Mouse (Mus musculus) CH12.LX (cell line): ENCODE results near the gene Nubpl. TPM values are rescaled to one million over a fixed set of nuclear protein-coding genes. Genes with fewer than 3 reads are reported as not detected.
A peak's percentile ranks its signal among the peaks of the same experiment; 100 is the strongest.

Experiments
- DNase-seq: peaks from one replicate; pipeline ENCODE4 v3.0.0-alpha.2; 2013; ENCODE audit errors: extremely low read depth
- H3K27ac ChIP-seq: 2 replicates; pipeline ENCODE4 v1.5.1; 2012; ENCODE audit warnings: low read depth, mild to moderate bottlenecking, control low read depth, moderate library complexity; ENCODE audit not compliant: insufficient read depth
- H3K27me3 ChIP-seq: replicated peaks from 2 replicates; pipeline ENCODE3; 2012; ENCODE audit warnings: inconsistent platforms
- H3K36me3 ChIP-seq, 2 experiments: replicated peaks in 1 of 2; 2 replicates each; pipeline versions ENCODE3 to v1.6.1; 2012; ENCODE audit warnings: inconsistent platforms in 1 of 2, low read length in 1 of 2, mild to moderate bottlenecking in 1 of 2, mixed read lengths in 1 of 2, moderate library complexity in 1 of 2; ENCODE audit not compliant: control insufficient read depth in 1 of 2, insufficient read depth in 1 of 2
- H3K4me1 ChIP-seq, 2 experiments: 2 replicates each; pipeline ENCODE4 v1.6.1; 2012; ENCODE audit warnings: inconsistent platforms in 1 of 2, moderate library complexity in 1 of 2; ENCODE audit not compliant: insufficient read depth in 2 of 2, control insufficient read depth in 1 of 2
- H3K4me2 ChIP-seq: 2 replicates; pipeline ENCODE4 v1.6.1; 2012; ENCODE audit warnings: low read depth, mild to moderate bottlenecking, control low read depth; ENCODE audit not compliant: poor library complexity, insufficient read depth, severe bottlenecking
- H3K4me3 ChIP-seq, 3 experiments: fragments of 150-350 bp in 1 of 3; sonication (generic) in 1 of 3; replicated peaks in 1 of 3; 2 replicates each; pipeline versions ENCODE3 to v1.5.1; 2011 to 2012; ENCODE audit warnings: low read depth in 2 of 3, low read length in 2 of 3, mild to moderate bottlenecking in 2 of 3, moderate library complexity in 2 of 3, control low read depth in 1 of 3, improper control_type of control experiment in 1 of 3, inconsistent platforms in 1 of 3, mixed read lengths in 1 of 3; ENCODE audit not compliant: poor library complexity in 1 of 3
- H3K79me2 ChIP-seq: replicated peaks from 2 replicates; pipeline ENCODE4 v1.6.1; 2012; ENCODE audit warnings: mild to moderate bottlenecking, moderate library complexity; ENCODE audit not compliant: control insufficient read depth, poor library complexity, insufficient read depth, severe bottlenecking; ENCODE audit errors: extremely low read depth
- H3K9ac ChIP-seq: 2 replicates; pipeline ENCODE4 v1.6.1; 2012; ENCODE audit warnings: low read depth, mild to moderate bottlenecking, control low read depth, moderate library complexity; ENCODE audit not compliant: insufficient read depth
- H3K9me3 ChIP-seq: replicated peaks from 2 replicates; pipeline ENCODE3; 2012; ENCODE audit warnings: low read length, inconsistent platforms, mixed read lengths
- CHD1 ChIP-seq: IDR thresholded peaks from 2 replicates; pipeline ENCODE4 v1.6.1; 2012; ENCODE audit warnings: low read depth, low read length, improper control_type of control experiment, inconsistent platforms
- CHD2 ChIP-seq: IDR thresholded peaks from 2 replicates; pipeline ENCODE4 v1.6.1; 2011; ENCODE audit warnings: low read length, improper control_type of control experiment
- ETS1 ChIP-seq: conservative IDR thresholded peaks from 2 replicates; pipeline ENCODE4 v1.6.1; 2012; ENCODE audit warnings: low read depth, mild to moderate bottlenecking, inconsistent platforms, low read length, improper control_type of control experiment, moderate library complexity
- GABPA ChIP-seq: IDR thresholded peaks from 2 replicates; pipeline ENCODE4 v1.6.1; 2012; ENCODE audit warnings: low read depth, low read length, improper control_type of control experiment, inconsistent platforms; ENCODE audit not compliant: insufficient replicate concordance
- HCFC1 ChIP-seq: IDR thresholded peaks from 2 replicates; pipeline ENCODE4 v1.6.1; 2012; ENCODE audit warnings: low read depth, mild to moderate bottlenecking, inconsistent platforms, low read length, improper control_type of control experiment
- IRF4 ChIP-seq: IDR thresholded peaks from 2 replicates; pipeline ENCODE4 v1.6.1; 2014; ENCODE audit warnings: low read depth, mild to moderate bottlenecking, inconsistent platforms, low read length, improper control_type of control experiment
- JUN ChIP-seq: IDR thresholded peaks from 2 replicates; pipeline ENCODE4 v1.6.1; 2011; ENCODE audit warnings: low read depth, mild to moderate bottlenecking, low read length, improper control_type of control experiment, moderate library complexity; ENCODE audit not compliant: insufficient read depth
- JUND ChIP-seq: conservative IDR thresholded peaks from 2 replicates; pipeline ENCODE4 v1.6.1; 2011; ENCODE audit warnings: low read depth, low read length, improper control_type of control experiment
- MAFK ChIP-seq: IDR thresholded peaks from 2 replicates; pipeline ENCODE4 v1.6.1; 2011; ENCODE audit warnings: low read length, improper control_type of control experiment; ENCODE audit not compliant: insufficient replicate concordance
- MAX ChIP-seq: IDR thresholded peaks from 2 replicates; pipeline ENCODE4 v1.6.1; 2011; ENCODE audit warnings: low read length, improper control_type of control experiment
- MAZ ChIP-seq: IDR thresholded peaks from 2 replicates; pipeline ENCODE4 v1.6.1; 2012; ENCODE audit warnings: low read depth, mild to moderate bottlenecking, inconsistent platforms, low read length, improper control_type of control experiment, moderate library complexity
- MEF2A ChIP-seq: IDR thresholded peaks from 2 replicates; pipeline ENCODE4 v1.6.1; 2014; ENCODE audit warnings: low read depth, mild to moderate bottlenecking, inconsistent platforms, low read length, improper control_type of control experiment, borderline replicate concordance
- NELFE ChIP-seq: IDR thresholded peaks from 2 replicates; pipeline ENCODE4 v1.6.1; 2011; ENCODE audit warnings: low read depth, low read length, improper control_type of control experiment
- POLR2A ChIP-seq: IDR thresholded peaks from 2 replicates; pipeline ENCODE4 v1.6.1; 2011; ENCODE audit warnings: low read depth, mild to moderate bottlenecking, improper control_type of control experiment, low read length
- TBP ChIP-seq: conservative IDR thresholded peaks from 2 replicates; pipeline ENCODE4 v1.6.1; 2011; ENCODE audit warnings: low read depth, low read length, improper control_type of control experiment
- TCF12 ChIP-seq: IDR thresholded peaks from 2 replicates; pipeline ENCODE4 v1.6.1; 2014; ENCODE audit warnings: low read depth, mild to moderate bottlenecking, inconsistent platforms, low read length, improper control_type of control experiment
- UBTF ChIP-seq: IDR thresholded peaks from 2 replicates; pipeline ENCODE4 v1.6.1; 2012; ENCODE audit warnings: low read depth, mild to moderate bottlenecking, inconsistent platforms, low read length, improper control_type of control experiment, moderate library complexity
- USF2 ChIP-seq: conservative IDR thresholded peaks from 2 replicates; pipeline ENCODE4 v1.6.1; 2011; ENCODE audit warnings: low read depth, low read length, improper control_type of control experiment
- ZMIZ1 ChIP-seq: IDR thresholded peaks from 2 replicates; pipeline ENCODE4 v1.6.1; 2012; ENCODE audit warnings: low read depth, mild to moderate bottlenecking, inconsistent platforms, low read length, improper control_type of control experiment
- dilution Hi-C: fragments of 300-500 bp; cut with MboI; formaldehyde crosslinking; loops from 2 replicates; pipeline ENCODE4 v1.14.3; 2020; ENCODE audit warnings: low sequenced_read_pairs; ENCODE audit not compliant: extremely low pct_unique_long_range_greater_than_20kb, extremely low pct_ligation_motif_present
- in situ Hi-C: fragments of 300-500 bp; cut with MboI; formaldehyde crosslinking; loops from 3 replicates; pipeline ENCODE4 v1.14.3; 2019; ENCODE audit warnings: low sequenced_read_pairs, low pct_ligation_motif_present, low pct_unique_long_range_greater_than_20kb, mixed read lengths
- polyA plus RNA-seq: library from polyadenylated mRNA; unstranded; fragments of >175 nt; gene quantifications from 2 replicates; pipeline ENCODE4 v1.2.1, GENCODE M21; 2012; ENCODE audit warnings: low read depth; ENCODE audit not compliant: insufficient read length
- total RNA-seq, 2 experiments: library from RNA; depleted of rRNA; stranded (reverse); fragments of 300-350 nt in 1 of 2; fragments of >200 nt in 1 of 2; gene quantifications; 2 replicates each; pipeline ENCODE4 v1.2.3; 2012 to 2014

The Nubpl gene
- total and polyA plus RNA-seq, 3 experiments, result 9.5 to 11.8 (median 11.1) TPM

- dilution Hi-C loops, result no loop called here
- no peaks in the 10 kb centered on the region for H3K27me3 ChIP-seq
- no peak overlapping the region for H3K4me2 ChIP-seq
- TF ChIP-seq CHD2, result no peak
- TF ChIP-seq USF2, result no peak
- no peak for TF ChIP-seq JUN
- TF ChIP-seq MAX, result no peak
- TF ChIP-seq HCFC1, result no peak
- no peak for TF ChIP-seq IRF4
- no peak for TF ChIP-seq ZMIZ1
- TF ChIP-seq MAZ, result no peak
- TF ChIP-seq MEF2A, result no peak
- TF ChIP-seq UBTF, result no peak
- no peak for TF ChIP-seq ETS1
- TF ChIP-seq, all 38 proteins: peak for 0
- H3K27ac ChIP-seq, result no peak overlapping the region
- peaks cover 4 to 17% of the 10 kb centered on the region in 2 experiments for H3K4me1 ChIP-seq
- H3K9me3 ChIP-seq, result no peaks in the 10 kb centered on the region
- no peak overlapping the region for H3K9ac ChIP-seq
- H3K79me2 ChIP-seq, result no peaks in the 10 kb centered on the region
- in situ Hi-C loops, result no loop called here
- peak; percentile 7 for DNase-seq
- H3K36me3 ChIP-seq, result peaks cover 0 to 3% of the 10 kb centered on the region in 2 experiments
- H3K4me3 ChIP-seq, result no peak overlapping the region
Observed at GRCm38 (mm10) chr12:52297988-52298387, 200.5 kb downstream of the Nubpl start.

GRCm38 (mm10) chr12:52298683-52299082 is 201.1 kb downstream of the Nubpl start:
- peaks cover 0 to 3% of the 10 kb centered on the region in 2 experiments for H3K36me3 ChIP-seq
- no peak overlapping the region for H3K27ac ChIP-seq
- H3K4me3 ChIP-seq, result no peak overlapping the region
- no peaks in the 10 kb centered on the region for H3K9me3 ChIP-seq
- no peak for DNase-seq
- H3K79me2 ChIP-seq, result no peaks in the 10 kb centered on the region
- no peak overlapping the region for H3K9ac ChIP-seq
- no peak overlapping the region for H3K4me2 ChIP-seq
- dilution Hi-C loops, result no loop called here
- no peaks in the 10 kb centered on the region for H3K27me3 ChIP-seq
- in situ Hi-C loops, result no loop called here
- H3K4me1 ChIP-seq, result peaks cover 4 to 17% of the 10 kb centered on the region in 2 experiments
- no peak for TF ChIP-seq UBTF
- TF ChIP-seq CHD1, result no peak
- TF ChIP-seq CHD2, result no peak
- no peak for TF ChIP-seq POLR2A
- no peak for TF ChIP-seq TCF12
- no peak for TF ChIP-seq TBP
- TF ChIP-seq MAFK, result no peak
- no peak for TF ChIP-seq GABPA
- no peak for TF ChIP-seq JUN
- TF ChIP-seq NELFE, result no peak
- no peak for TF ChIP-seq JUND
- TF ChIP-seq, all 38 proteins: peak for 0
